Mouse (Mus musculus): ENCODE results near the gene Relt.

Gene Relt

DNA sequence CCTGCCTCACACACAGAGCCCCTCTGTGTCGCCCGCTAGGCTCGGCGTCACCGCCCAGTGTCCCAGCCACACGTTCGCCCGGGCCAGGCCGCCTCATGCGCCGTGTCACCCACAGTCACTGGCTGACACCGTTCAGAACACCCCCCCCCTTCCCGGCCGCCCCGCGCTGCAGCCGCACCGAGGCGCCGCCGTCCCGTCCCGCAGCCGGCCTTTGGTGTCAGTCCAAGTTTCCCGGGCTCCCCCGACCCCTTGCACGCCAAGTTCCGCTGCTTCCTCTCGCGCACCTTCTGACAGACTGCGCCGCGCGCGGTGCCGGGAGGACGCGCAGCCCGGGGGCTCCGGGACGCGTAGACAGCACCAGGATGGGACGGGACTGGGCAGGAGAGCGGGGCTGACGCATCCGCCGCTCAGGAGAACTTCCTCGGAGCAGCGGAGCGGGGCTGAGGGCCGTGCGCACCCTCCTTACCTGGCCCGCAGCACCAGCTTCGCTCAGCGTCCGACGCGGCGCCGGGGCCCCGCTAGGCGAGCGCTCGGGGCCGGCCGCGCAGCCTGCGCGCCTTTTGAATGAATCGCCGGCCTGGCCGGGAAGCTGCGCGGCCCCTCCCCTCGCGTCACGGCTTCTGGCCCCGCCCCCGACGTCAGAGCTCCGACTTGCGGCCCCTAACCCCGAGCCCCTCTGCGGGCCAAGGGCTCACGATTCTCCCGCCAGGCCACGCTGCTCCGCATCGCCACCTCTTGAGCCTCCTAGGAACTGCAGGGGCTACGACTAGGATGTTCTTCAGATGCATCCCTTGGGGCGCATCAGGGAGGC lies at the start of gene Relt:
TSS of gene Relt (minus strand) at position 619 of the 811 bp plus-strand sequence.
- peak; percentile 98 to 99 for DNase-seq

DNA sequence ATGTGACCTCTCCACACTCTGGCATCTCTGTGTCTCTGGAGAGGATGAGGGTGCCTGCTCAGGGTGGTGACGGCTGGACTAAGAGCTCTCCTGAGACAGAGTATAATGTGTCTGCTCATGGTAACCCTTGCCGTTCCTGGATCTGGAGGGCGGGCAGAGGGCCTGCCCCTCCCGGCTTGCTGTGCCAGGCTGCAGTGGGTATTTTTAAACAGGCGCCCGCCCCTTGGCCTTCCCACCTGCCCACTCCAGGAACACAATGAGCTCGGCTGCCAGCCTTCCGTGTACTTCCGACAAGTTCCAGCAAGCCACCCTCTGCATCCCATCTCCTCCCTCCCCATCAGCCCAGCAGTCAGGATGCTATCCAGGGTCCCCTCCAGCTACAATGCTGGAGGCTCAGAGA lies 48.5 kb upstream of the Relt start:
- peak in 1 of 2 experiments; percentile 57 for DNase-seq

DNA sequence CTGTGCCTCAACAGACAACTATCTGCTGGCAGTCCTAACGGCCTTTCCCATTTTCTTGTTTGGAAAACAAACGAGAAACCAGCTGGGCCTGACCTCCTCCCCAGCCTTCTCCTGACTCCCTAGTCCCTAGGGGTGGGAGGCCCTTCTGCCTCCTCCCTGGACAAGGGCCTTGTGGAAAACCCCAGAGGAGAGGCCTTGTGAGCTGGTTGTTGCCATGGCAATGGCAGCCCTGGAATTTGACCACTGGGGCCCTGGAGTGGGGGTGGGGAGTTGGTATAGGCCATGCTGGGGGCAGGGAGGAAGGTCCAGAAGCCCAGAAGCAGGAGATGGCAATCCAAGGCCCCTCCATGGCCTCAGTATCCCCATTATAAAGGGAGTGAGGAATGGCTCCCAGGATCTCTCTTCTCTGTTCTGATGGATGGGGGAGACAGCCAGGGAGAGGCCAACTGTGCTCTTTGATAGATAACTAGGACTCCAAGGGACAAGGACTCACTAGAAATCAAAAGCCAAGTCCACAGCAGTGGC lies 48.1 kb upstream of the Relt start:
- DNase-seq = peak; percentile 77 to 86

DNA sequence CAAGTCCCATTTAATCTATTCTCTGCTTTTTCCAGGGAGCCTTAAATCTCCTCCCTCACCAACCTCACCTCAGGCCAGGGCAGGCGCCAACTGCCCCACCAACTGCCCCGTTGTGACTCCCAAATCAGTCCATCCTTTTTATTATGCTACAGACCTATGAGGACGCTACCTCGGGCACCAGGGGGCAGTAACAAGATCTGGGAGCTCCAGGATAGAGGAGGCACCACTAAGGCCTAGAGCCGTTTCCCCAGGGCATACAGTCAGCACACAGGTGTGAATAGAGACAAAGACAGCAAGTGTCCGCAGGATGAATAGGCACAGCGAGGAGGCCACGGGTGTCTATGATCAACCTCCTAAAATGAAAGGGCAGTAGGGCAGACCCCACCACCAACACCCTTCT lies 45.3 kb upstream of the Relt start:
- DNase-seq = peak; percentile 78 to 84

DNA sequence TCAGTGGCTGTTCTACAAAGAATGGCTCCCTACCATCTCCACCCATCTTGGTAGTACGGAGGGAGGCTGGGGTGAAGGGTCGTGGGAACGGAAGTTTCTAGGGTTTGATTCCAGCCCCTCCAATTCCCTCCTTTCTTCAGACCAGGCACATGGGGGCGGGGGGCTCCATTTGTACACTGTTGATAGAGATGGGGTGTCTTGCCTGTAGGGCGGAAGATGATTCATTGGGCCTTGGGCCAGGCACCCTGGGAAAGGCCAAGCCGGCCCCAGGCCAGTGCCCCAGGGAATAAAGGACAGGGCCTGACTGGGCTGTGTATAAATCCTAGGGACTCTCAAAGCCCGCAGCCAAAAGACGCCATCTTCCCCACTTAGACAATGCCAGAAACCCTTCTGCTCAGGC lies 44.8 kb upstream of the Relt start:
- peak; percentile 54 to 67 for DNase-seq

DNA sequence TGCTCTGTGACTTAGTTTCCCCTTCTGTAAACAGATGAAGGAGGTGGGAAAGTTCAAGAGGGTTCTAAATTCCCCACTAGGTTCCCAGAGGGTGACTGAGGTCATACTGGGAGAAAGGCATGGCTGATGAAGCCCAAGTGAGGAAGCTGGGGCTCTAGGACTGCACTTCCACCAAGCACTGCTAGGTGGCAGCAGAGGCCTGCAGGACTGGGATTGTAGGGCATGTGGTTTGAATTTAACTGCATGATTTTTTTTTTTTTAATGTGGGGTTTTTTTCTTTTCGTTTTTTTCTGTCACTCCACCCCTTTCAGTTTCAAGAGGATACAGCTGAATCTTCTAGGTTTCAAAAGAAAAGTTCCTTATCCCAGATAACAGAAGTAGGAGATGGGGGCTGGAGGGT lies 44.0 kb upstream of the Relt start:
- peak; percentile 91 to 92 for DNase-seq

DNA sequence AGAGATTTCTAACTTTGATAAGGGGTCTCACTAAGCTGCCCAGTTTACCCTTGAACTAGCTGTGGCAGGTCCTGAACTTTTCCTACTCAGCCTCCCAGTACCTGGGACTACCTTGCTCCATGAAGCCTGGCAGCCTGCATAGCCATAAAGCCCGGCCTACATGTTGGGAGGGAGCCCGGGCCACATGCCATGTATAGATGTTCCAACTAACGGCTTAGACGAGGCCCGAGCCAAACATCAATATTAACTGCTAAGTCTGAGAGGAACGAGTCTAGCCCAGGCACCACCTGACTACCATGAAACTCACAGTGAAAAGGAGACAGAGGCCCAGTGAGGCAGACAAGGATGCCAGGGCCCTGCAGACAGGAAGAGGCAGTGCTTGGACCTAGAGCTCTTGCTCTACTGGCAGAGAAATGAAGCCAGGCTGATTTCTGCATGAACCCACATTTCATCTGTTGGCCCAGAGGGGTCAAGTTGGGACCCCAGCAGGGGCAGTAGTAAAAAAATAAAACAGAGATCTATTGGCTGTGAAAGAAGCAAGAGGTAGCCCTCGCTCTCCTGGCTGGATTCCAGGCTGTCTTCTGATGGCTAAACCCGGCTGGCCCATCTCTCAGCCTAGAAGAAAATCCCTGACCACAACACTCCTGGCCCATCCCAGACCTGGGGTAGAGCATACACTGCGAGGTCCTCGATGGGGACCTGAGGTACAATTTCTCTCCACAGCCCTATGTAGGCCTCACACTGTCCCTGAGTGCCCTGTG lies 43.0 kb upstream of the Relt start:
- DNase-seq = no peak

DNA sequence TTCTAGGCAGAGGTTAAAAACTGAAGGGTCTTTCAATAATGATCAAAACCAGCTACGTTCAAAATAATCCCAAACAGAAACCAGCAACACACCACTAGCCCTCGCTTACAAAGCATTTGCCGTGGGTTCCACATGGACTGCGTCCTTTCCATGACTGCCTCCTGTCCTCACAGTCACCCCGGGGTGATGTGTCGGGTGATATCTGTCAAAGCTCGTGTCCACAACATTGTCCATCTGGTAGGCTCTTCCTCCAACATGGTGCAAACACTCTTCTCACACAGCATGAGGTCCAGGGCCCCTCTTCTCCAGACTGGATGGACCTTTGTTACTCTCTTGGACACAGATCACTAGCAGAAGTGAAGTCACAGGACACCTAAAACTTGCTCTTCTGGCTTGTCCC lies 41.8 kb upstream of the Relt start:
- DNase-seq = no peak

DNA sequence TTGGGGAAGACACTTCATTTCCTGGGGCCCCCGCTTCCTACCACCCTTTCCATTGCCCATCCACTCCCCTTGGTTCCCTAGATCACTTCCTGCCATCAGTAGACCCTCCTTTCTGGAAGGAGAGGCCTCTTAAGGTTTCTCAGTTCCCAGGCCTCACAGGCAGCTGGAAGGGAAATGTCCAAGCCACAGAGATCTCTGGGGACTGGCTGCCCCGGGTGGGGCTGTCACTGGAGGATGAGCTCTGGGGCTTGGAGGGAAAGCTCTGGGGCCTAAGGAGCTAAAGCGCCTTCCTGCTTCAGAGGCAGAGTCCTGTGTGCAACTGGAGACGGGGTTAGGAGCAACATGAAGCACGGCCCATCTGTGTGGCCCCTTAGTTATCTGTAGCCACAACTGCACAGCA lies 41.4 kb upstream of the Relt start:
- DNase-seq = no peak

DNA sequence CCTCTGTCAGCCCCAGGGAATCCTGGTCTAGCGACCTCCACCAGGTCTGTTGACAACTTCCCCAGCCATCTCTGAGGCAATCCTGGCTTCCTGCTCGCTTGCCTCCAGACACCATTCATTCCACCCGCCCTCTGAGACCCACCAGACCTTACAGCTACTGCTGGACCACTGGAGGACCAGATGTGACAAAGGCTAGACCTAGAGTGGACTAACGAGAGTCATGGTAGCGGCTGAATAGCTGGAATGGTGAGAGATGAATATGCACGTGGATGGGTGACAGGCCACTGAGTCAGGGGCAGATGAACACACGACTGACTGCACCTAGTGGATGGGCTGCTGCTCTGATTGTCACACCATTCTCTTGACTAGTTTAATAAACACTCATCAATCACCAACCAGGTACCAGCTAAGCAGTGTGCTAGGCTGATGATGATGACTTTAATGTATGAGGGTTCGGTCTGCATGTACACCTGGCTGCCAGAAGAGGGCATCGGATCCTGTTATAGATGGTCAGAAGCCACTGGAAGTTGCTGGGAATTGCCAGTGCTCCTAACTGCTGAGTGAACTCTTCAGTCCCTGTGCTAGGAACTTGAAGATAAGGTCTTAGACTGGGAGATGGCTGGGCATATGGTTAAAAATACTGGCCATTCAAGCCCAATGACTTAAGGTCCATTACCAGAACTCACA lies 39.3 kb upstream of the Relt start:
- DNase-seq = peak in 1 of 2 experiments; percentile 55

DNA sequence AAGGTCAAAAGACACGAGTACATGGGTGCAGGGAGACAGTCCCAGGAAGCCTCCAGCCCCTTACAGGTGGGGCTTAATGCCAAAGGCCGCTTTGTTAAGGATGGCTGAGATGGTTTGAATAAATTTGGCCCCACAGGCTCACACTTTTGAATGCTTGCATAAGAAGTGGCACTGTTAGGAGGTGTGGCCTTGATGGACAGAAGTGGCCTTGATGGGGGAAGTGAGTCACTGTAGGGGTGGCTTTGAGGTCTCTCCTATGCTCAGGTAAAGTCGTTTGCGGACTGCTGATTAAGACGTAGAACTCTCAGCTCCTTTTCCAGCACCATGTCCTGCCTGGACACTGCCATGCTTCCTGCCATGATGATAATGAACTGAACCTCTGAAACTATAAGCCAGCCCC lies 34.6 kb upstream of the Relt start:
- no peak for DNase-seq

DNA sequence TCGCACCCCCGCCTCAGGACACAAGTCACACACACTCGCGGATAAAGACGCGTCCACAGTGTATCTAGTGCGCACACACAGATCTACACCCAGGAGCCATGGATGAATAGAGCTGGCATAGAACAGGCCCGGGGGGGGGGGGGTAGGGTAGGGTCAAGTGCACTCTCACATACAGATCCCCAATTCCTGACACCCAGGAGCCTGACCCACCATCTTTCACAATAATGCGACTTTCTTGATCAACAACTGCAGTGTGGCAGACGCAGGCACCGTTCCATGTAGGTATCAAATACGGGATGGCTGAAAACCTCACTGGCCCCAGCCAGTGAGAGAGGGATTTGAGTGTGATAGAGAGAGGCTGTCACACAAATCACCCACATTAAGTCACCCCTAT lies 31.6 kb upstream of the Relt start:
- DNase-seq = no peak

DNA sequence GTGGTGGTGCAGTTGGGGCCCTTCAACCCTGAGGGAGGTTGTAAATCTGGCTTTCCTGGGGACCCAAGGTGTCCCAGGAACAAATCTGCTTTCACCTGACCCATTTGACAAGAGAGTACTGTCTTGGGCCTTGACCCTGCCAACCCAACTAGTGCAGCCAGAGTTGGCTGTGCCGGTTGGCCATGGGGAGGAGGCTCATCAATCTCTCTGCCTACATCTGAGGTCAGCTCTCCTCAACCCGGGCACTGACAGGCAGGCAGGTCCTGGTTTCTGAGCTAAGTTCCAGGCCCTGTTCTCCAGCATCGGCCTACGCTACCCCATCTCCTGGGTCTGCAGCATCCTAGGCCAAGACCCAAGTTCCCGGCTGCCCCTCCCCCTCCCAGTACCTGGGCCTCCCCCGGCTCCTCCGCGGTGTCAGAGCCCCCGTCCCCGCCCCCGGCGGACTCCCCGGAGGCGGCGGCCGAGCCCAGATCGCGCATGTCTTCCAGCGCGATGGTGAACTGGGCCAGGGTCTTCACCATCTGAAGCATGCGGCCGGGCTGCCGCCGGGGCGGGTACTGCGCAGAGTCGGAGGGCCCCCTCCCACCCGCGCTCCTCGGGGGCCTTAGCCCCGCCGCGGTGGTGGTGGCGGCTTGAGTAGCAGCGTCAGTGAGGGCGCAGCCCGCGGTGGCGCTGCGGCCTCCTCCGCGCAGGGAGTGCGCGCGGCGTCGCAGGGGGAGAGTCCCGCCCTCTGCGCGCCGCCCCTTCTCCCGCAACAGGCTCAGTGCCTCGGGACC lies 31.0 kb upstream of the Relt start:
- DNase-seq = peak; percentile 49 to 66

DNA sequence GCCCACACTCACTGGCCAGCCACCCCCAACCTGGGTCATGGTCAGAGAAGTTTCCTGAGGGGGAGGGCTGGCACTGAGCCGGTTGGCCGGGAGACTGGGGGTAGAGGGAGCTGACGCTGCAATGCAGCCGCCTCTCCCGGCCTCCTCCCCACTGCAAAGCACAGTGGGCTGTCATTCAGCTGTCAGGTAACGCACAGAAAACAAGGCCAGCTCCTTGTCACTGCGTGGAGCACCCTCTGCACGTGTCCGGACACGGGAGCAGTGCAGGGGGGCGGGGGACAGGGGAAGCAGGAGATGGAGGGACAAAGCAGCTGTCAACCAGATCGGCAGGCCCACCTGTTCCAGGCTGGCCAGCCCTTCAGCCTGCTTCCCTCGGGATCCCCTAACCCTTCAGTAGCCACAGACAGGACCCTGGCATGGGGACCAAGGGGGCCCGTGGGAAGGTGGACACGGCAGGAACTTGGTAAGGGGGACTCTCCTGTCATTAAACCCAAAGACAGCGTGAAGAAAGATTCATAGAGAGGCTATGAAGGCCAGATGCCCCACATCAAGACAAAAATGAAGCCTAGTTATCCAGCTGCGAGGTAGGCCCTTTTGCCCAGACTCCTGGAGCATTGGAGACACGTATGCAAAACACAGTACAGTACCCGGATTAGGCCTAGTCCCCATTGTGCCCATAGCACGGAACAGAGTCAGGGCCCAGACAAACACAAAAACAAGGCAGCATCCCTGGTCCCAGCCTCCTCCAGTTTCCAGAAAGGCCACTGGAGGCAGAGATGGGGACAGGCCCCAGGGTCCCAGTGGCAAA lies 30.2 kb upstream of the Relt start:
- peak; percentile 69 to 76 for DNase-seq

DNA sequence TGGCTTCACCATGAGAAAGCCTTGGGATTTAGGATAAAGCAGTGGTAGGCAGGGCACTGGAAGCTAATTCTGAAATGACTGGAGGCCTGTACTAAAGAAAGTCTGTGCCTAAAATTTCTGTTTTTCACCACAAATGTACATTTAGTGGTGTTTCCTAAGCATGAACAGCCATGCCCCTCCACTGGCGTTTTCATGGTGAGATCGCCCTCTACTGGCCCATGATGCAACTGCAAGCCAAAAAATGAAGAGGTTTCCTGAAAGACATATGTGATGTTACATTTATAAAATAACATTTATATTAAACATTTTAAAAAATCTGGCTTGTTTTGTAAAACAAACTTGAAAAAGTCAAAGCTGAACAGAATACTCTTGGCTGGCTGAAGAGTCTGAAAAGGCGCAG lies 23.3 kb upstream of the Relt start:
- peak; percentile 70 to 73 for DNase-seq

DNA sequence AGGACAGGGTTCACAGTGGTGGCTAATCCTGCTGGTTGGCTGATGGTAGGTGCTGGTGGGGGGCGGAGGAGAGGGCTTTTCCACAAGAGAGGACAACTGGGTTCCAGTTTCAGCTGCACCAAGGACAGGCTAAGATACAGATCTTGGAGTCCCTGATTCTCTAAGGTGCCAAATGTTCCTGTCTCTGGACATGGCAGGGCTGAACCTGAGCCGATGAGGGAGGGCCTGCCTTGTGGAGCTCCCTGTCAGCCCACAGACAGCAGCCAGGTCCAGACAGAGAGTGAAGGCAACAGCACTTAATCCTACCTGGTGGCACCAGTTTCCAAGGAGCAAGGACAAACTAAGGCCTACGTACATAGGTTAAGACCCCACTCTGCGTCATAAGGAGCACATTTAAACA lies 21.2 kb upstream of the Relt start:
- DNase-seq = no peak

DNA sequence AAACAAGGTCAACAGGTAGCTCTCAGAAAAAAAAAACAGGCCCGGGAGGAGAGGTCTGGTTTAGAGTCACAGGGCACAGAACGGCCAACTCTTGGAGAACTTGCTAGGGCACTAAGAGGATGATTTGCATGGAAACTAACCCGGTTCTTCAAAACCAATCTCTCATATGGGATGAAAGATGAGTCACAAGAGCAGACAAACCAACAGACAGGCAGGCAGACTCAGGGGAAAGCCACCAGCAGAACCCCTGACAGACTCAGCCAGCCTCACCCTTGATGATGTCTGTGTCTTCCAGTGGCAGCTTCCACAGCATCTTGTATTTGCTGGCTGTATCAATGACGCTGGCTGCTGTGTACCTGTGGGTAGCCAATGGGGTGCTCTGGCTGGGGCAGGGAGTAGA lies 18.7 kb upstream of the Relt start:
- no peak for DNase-seq

DNA sequence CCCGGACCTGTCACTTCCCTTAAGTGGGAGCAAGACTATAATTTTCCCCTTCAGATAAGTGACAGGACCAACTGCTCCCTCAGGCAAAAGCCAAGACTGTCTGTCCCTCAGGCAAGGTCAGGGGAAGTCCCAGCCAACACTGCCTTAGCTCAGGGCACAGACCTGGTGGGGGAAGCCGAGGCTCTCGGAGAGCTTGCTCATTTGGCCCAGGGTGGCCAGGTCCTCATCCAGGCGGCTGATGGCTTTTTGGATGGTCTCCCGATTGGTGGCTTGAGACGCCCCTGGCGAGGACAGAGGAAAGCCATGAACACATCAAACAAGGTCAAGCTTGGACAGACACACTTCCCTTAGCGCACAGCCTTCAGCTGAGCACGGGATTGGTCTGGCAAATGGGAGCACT lies 18.3 kb upstream of the Relt start:
- no peak for DNase-seq

DNA sequence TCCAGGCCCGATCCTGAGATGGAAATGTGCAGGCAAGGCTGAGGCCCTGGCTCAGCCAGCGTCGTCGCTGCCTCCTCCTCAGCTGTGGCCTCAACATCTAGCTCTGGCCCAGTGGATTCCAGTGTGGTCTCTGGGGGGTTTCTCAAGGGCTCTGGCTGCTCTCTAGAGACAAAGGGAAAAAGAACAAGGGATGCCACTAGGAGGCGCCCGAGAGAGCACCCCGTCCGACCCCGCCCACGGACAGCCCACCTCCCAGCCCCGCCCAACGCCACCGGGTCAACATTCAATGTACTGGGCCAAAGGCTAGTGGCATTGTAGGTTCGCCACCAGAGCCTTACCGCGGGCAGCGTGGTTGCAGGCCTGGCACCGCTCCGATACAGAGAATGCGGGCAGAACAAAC lies 16.3 kb upstream of the Relt start:
- DNase-seq = peak; percentile 93

DNA sequence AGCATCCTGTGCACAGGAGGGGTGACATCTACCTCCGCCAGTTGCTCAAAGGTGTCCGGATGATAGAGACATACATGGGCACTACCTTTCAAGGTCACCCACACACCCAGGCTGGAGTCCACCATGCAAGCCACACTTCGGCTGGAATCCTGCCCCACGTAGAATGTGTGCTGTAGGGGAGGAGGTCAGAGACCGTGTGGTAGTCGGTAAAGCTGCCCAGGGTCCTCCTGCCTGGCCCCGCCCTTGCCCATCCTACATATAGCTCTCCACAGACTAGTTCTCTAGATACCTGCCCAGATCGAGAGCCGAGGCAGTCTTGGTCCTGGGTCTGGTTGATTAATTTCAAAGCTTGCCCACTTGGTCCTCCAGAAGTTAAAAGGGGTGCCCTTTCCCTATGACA lies 13.5 kb upstream of the Relt start:
- no peak for DNase-seq

DNA sequence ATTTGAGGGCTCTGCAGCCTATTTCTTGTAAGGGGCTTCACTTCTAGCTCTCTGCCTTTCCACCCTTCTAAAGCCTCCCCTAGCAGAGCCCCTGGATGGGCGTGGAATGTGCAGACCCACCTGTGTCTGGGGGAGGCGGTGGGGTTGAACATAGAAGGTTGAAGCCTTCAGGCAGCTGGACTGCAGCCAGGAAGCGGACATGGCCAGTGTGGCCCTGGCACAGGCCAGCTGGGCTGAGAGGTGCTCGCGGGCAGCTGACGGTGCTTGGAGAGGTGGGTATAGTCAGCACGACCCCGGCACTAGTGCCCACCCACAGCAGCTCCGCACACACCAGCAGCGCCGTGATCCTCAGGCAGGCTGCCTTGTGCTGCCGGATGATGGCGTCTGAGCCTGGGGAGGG lies 13.0 kb upstream of the Relt start:
- DNase-seq = peak in 1 of 2 experiments; percentile 39

DNA sequence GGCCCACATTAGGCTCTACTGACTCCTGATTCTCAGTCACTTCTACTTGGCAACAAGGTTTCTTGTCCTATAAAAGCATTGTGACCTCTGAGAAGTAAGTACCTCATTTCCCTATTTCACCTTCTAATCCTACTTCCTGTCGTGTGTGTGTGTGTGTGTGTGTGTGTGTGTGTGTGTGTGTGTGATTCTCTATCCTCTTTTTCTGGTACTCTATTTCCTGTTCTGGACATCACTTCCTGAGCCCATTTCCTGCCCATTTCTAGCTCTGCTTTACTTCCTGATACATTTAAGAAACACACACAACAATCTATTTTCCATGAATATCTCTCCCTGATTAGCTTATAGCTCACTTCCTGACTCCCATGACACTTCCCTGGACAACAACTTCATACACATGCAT lies 12.6 kb upstream of the Relt start:
- DNase-seq = no peak

Measured in kidney, postnatal 4 days (tissue).